Mouse (Mus musculus) heart, adult 9 months (tissue): ENCODE measurements around the gene Acpp.
"Not testable (repeated sequence)": the region's sequence is repeated elsewhere in the genome, so short reads cannot be mapped to it uniquely, and the experiment has no call there.

Source experiments
- DNase-seq, 2 experiments: peaks; one replicate each; pipeline ENCODE4 v3.0.0; 2022; ENCODE audit warnings: low spot score in 2 of 2

Acpp gene

GRCm38 (mm10) chr9:104337183-104337931, at the start of gene Acpp:
Gene Acpp (minus strand): TSS chr9:104337748.
- DNase-seq = peak in 1 of 2 experiments; percentile 9

GRCm38 (mm10) chr9:104382571-104383170, 45.1 kb upstream of the Acpp start:
- DNase-seq = no peak

DNA sequence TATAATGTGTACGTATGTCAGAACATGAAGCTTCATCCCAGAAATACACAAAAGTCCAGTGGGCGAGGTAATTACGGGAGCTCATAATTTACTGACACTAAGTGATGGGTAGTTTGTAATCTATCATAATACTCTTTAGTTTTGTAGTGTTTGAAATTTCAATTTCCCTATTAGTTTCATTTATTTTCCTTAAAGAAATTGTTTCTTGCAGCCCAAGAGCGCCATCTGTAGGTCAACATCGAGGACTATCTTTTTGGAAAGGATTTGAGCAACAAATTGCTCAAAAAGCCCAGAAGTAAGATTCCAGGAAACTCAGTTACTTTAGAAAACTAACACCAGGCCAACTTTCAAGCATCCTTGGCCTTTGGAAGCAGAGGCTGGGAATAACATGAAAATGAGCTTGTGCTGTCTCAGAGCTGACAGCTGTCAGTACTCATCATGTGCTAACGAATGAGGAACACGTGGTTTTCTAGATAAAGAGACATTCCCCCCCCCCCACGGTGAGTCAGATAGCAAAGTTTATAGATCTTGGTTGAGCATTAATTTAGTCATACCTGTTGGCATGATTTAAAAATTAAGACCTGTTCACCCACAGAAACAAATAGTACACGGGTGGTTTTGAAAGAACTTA, 42.1 kb upstream of the Acpp start:
- no peak for DNase-seq

DNA sequence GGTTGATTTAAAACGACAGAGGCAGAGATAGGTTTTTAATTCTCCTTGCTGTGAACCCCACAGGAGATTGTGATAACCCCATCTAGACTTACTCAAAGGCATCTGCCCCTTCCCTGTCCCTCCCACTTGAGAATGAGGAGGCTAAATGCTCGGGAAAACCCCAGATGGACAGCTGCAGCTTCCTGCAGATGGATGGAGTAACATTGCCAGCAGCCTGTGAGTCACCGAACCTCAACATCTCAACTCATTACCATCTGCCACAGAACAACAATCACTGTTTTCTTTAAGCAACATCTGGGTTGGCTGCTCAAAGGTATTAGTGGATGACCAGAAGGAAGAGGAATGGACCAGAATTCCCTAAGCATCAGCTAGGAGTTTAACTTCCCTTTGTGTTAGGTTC, 38.0 kb upstream of the Acpp start:
- DNase-seq = no peak

- DNase-seq = no peak
Measured at GRCm38 (mm10) chr9:104373253-104373652, 35.7 kb upstream of the Acpp start.

DNA sequence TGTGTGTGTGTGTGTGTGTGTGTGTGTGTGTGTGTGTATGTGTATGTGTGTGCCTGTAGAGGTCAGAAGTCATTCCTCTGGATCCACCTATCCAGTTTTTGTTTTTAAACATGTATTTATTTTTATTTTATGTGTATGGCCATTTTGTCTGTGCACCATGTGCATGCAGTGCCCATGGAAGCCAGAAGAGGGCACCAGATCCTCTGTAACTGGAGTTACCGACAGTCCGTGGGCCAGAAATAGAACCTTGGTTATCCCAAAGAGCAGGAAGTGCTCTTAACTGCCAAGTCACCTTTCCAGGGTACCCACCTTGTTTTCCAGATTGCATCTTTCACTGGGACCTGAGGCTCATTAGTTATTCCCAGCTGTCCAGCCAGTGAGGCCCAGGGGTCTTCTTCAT, 29.4 kb upstream of the Acpp start:
- DNase-seq = no peak

DNA sequence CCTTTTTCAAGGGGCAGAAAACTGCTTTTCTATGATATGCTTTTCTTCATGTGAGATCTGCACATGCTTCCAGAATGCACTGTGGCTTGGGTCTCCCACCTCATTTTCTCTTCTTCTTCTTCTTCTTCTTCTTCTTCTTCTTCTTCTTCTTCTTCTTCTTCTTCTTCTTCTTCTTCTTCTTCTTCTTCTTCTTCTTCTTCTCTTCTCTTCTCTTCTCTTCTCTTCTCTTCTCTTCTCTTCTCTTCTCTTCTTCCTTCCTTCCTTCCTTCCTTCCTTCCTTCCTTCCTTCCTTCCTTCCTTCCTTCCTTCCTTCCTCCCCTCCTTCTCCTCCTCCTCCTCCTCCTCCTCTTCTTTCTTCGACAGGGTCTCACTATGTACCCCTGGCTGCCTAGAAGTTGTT, 24.4 kb upstream of the Acpp start:
- not testable (repeated sequence) for DNase-seq

DNA sequence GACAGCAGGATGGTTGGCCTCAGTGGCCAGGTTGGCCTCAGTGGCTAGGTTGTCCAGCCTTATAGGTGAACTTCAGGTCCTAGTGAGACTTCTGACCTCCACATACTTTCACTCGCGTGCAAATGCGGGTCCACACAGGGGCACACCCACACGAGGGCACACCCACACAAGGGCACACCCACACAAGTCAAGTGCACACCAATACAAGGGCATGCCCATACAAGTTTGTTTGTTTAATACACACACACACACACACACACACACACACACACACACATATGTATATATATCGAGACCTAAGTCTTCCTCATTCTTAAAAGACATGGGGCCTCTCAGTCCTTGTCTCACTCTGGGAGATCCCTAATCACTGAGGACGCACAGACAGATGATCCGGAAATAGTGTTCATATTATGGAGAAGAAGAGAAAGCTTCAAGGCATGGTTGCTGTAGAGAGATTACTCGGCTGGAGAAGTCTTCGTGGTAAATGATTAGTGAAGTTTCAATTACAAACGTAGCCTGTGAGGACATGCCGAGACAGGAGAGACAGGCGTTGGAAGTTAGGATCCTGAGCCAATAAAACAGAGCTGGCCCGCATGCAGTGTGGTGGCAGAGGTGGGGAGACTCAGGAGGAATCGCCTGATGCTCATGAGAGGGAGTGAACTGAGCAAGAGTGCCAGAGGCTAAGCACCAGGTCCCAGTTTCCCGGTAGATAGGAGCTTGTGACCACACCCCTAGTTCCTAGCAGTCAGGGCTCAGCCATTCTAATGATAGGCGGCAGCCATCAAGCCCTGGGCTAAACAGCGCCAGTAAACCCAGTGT, 23.7 kb upstream of the Acpp start:
- DNase-seq = no peak

- no peak for DNase-seq
Measured at GRCm38 (mm10) chr9:104360389-104360788, 22.8 kb upstream of the Acpp start.

GRCm38 (mm10) chr9:104355521-104356270, 18.1 kb upstream of the Acpp start:
- no peak for DNase-seq

DNA sequence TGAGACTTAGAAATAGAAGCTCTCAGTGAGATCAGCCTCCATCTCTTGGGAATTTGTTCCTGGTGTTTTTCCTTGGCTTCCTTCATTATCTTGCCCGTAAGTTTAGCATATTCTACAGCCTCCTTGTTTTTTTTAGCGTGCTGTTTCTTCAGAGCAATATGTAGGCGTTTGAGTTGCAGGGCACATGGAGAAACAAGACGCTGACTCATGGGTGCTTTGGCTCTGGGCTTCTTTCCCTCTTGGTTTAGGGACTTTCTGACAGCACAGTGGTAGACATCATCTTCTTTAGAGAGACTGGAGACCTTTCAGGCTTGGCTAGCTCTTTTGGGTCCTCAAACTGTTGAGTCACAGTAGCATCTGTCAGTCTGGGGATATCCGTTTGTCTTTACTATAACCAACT, 6.6 kb upstream of the Acpp start:
- no peak for DNase-seq

DNA sequence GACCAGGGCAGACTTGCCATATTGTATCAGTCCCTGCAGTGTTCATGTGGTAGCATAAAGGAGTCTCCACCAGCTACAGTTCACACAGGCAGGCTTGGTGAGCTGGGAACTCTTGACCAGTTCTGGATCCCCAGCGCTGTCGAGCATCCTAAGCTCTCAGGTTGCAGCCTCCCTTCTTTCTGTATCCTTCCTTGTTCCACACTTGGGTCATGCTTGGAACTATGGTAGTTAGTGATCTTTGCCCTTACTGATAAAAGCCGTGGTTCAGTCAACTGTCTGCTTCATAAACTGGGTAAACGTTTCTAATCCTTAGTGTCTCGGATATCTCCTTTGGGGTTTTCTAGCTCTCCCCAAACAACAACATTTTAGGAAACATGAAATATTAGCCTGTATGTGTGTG, 1.9 kb upstream of the Acpp start:
- DNase-seq = no peak

DNA sequence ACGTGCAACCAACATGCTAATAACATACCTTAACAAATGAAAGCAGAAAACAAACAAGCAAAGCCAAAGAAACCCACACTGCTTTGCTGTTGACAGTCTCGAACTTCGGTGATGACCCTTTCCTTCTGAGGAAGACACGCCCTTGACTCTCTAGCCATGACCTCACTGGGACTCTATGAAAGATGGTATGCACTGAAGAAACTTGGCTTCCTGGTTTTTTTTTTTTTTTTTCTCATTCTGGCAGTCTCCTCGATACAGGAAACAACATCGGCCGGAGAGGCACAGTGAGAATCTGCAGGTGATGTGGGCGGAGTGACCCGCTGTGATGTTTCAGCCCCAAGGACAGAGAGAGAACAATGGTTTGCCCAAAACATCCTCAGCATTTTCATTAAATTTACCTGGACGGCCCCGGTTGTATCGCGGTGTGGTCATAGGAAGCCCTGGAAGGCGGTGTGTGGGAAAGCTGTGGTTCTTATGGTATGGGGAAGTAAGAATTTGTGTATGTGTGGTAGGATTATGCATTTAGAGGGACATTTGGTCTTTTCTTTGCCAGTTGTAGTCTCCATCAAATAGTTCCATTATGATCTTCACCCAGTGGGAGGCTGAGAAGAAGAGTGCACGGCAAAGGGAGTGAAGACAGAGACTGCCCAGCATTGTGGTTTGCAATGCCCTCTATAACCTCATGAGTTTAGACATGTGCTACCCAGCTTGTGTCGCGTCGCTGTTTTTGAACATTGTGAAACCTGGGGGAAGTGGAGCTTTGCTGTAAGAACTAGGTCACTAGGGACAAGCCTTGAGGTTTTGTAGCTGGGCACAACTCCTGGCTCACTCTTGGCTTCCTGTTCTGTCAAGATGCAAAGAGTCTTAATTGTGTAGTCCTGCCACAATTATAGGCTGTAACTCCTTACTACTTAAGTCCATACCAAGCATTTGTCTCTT, 1.2 kb upstream of the Acpp start:
- DNase-seq = no peak

GRCm38 (mm10) chr9:104331301-104331700, 6.2 kb downstream of the Acpp start:
- no peak for DNase-seq

GRCm38 (mm10) chr9:104328655-104329054, 8.9 kb downstream of the Acpp start:
- DNase-seq = no peak

- no peak for DNase-seq
Measured at GRCm38 (mm10) chr9:104321519-104321918, 16.0 kb downstream of the Acpp start.

GRCm38 (mm10) chr9:104316351-104316750, 21.2 kb downstream of the Acpp start:
- DNase-seq = no peak

DNA sequence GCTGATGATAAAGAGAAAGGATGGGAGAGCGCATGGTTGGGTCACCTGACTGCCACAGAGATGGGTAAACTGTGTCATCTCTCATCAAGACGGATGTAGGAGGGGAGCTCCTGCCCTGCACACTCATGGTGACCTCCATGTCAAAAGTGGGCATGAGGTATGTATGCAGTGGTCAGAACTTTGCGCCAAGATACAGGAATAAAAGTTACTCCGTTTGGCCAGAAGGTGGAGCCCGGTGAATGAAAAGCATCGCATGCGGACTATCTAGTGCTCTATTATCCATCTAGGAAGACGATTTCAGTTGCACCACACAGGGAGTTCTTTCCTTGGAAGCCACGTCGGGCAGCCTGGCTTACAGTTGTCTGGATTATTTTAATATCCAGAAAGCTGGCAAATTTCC, 22.0 kb downstream of the Acpp start:
- no peak for DNase-seq

DNA sequence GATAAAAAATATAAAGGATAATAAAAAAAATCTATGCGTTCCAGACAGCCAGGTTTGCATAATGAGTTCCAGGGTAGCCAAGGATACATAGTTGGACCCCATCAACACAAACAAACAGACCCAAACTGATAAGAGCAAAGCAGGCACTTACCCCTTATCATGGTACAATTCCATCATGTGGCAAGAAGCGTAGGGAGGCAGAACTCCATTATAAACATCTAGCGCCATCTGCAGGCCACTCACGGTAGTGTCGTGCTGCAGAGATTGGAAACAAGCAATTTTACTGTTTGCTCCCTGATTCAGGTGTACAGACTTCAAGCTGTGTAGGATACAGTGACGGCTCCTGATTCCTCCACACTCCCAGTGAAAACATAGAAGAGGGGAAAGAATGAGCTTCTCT, 30.8 kb downstream of the Acpp start:
- DNase-seq = peak in 1 of 2 experiments; percentile 31

- no peak for DNase-seq
Measured at GRCm38 (mm10) chr9:104305333-104306111, 32.0 kb downstream of the Acpp start.
